Mouse (Mus musculus): ENCODE measurements at regions not wholly inside any gene's neighbourhood (a gene's known extent, or its start where the extent isn't known, plus 50 kb on each side); places are given as distances from the start of the nearest gene placed in this dataset.

- H3K27me3 ChIP-seq (replicated peaks; ENCODE audit: control insufficient read depth, insufficient read depth, low read length), result no peaks in the 10 kb centered on the region
- no peak for ATAC-seq
- no peaks in the 10 kb centered on the region for H3K36me3 ChIP-seq (ENCODE audit: control insufficient read depth, insufficient read depth, low read length)
- H3K4me3 ChIP-seq (ENCODE audit: low read length), result no peak overlapping the region
- H3K27ac ChIP-seq (ENCODE audit: low read depth, low read length), result no peak overlapping the region
- H3K4me1 ChIP-seq (ENCODE audit: control insufficient read depth, insufficient read depth, low read depth, low read length), result no peaks in the 10 kb centered on the region
- H3K9me3 ChIP-seq (ENCODE audit: control insufficient read depth, low read length), result no peaks in the 10 kb centered on the region
- H3K9ac ChIP-seq (ENCODE audit: low read depth, low read length), result no peak overlapping the region
- 76% methylated on average over 2 of the region's 2 CpGs for WGBS
- no peak overlapping the region for H3K4me2 ChIP-seq (ENCODE audit: low read length)
These were observed 119.0 kb upstream of the Cttnbp2 start for GRCm38 (mm10) chr6:18633540-18634200.

- H3K27ac ChIP-seq (ENCODE audit: low read depth, low read length), result no peak overlapping the region
- 18% methylated on average over 3 of the region's 3 CpGs for WGBS
- peak; percentile 81 for ATAC-seq
- H3K36me3 ChIP-seq (ENCODE audit: control insufficient read depth, insufficient read depth, low read length), result no peaks in the 10 kb centered on the region
- H3K4me1 ChIP-seq (ENCODE audit: control insufficient read depth, insufficient read depth, low read depth, low read length), result no peaks in the 10 kb centered on the region
- H3K4me2 ChIP-seq (ENCODE audit: low read length), result no peak overlapping the region
- no peak overlapping the region for H3K9ac ChIP-seq (ENCODE audit: low read depth, low read length)
- no peaks in the 10 kb centered on the region for H3K9me3 ChIP-seq (ENCODE audit: control insufficient read depth, low read length)
- H3K4me3 ChIP-seq (ENCODE audit: low read length), result no peak overlapping the region
- H3K27me3 ChIP-seq (replicated peaks; ENCODE audit: control insufficient read depth, insufficient read depth, low read length), result no peaks in the 10 kb centered on the region
These were observed 125.2 kb upstream of the Cttnbp2 start for GRCm38 (mm10) chr6:18639712-18640383.

GRCm38 (mm10) chr6:18648898-18649591, 134.4 kb upstream of the Cttnbp2 start:
- no peaks in the 10 kb centered on the region for H3K9me3 ChIP-seq (ENCODE audit: control insufficient read depth, low read length)
- no peak overlapping the region for H3K27ac ChIP-seq (ENCODE audit: low read depth, low read length)
- 74% methylated on average over 5 of the region's 5 CpGs for WGBS
- no peak overlapping the region for H3K4me3 ChIP-seq (ENCODE audit: low read length)
- H3K9ac ChIP-seq (ENCODE audit: low read depth, low read length), result no peak overlapping the region
- H3K4me1 ChIP-seq (ENCODE audit: control insufficient read depth, insufficient read depth, low read depth, low read length), result no peaks in the 10 kb centered on the region
- no peak for ATAC-seq
- H3K4me2 ChIP-seq (ENCODE audit: low read length), result no peak overlapping the region
- no peaks in the 10 kb centered on the region for H3K27me3 ChIP-seq (replicated peaks; ENCODE audit: control insufficient read depth, insufficient read depth, low read length)
- H3K36me3 ChIP-seq (ENCODE audit: control insufficient read depth, insufficient read depth, low read length), result no peaks in the 10 kb centered on the region

- H3K4me2 ChIP-seq (ENCODE audit: low read length), result no peak overlapping the region
- H3K27ac ChIP-seq (ENCODE audit: low read depth, low read length), result no peak overlapping the region
- H3K36me3 ChIP-seq (ENCODE audit: control insufficient read depth, insufficient read depth, low read length), result no peaks in the 10 kb centered on the region
- H3K9ac ChIP-seq (ENCODE audit: low read depth, low read length), result no peak overlapping the region
- no peaks in the 10 kb centered on the region for H3K9me3 ChIP-seq (ENCODE audit: control insufficient read depth, low read length)
- WGBS, result 79% methylated on average over 3 of the region's 3 CpGs
- ATAC-seq, result no peak
- no peaks in the 10 kb centered on the region for H3K27me3 ChIP-seq (replicated peaks; ENCODE audit: control insufficient read depth, insufficient read depth, low read length)
- no peak overlapping the region for H3K4me3 ChIP-seq (ENCODE audit: low read length)
- no peaks in the 10 kb centered on the region for H3K4me1 ChIP-seq (ENCODE audit: control insufficient read depth, insufficient read depth, low read depth, low read length)
These were observed 136.7 kb upstream of the Cttnbp2 start for GRCm38 (mm10) chr6:18651319-18651718.

GRCm38 (mm10) chr6:18652006-18652601, 137.5 kb upstream of the Cttnbp2 start:
- H3K27ac ChIP-seq (ENCODE audit: low read depth, low read length), result no peak overlapping the region
- no peak overlapping the region for H3K9ac ChIP-seq (ENCODE audit: low read depth, low read length)
- no peak overlapping the region for H3K4me2 ChIP-seq (ENCODE audit: low read length)
- H3K36me3 ChIP-seq (ENCODE audit: control insufficient read depth, insufficient read depth, low read length), result no peaks in the 10 kb centered on the region
- no peaks in the 10 kb centered on the region for H3K9me3 ChIP-seq (ENCODE audit: control insufficient read depth, low read length)
- H3K27me3 ChIP-seq (replicated peaks; ENCODE audit: control insufficient read depth, insufficient read depth, low read length), result no peaks in the 10 kb centered on the region
- no peak overlapping the region for H3K4me3 ChIP-seq (ENCODE audit: low read length)
- WGBS, result 81% methylated on average over 12 of the region's 12 CpGs
- ATAC-seq, result no peak
- no peaks in the 10 kb centered on the region for H3K4me1 ChIP-seq (ENCODE audit: control insufficient read depth, insufficient read depth, low read depth, low read length)

- Histone ChIP-seq H3K27ac (ENCODE audit: low read depth, low read length) (no peak overlapping the region), H3K9me3 (ENCODE audit: control insufficient read depth, low read length) (no peaks in the 10 kb centered on the region), H3K4me3 (ENCODE audit: low read length) (no peak overlapping the region), H3K4me1 (ENCODE audit: control insufficient read depth, insufficient read depth, low read depth, low read length) (no peaks in the 10 kb centered on the region), H3K27me3 (replicated peaks; ENCODE audit: control insufficient read depth, insufficient read depth, low read length) (no peaks in the 10 kb centered on the region), H3K9ac (ENCODE audit: low read depth, low read length) (no peak overlapping the region), H3K4me2 (ENCODE audit: low read length) (no peak overlapping the region), H3K36me3 (ENCODE audit: control insufficient read depth, insufficient read depth, low read length) (no peaks in the 10 kb centered on the region)
- 0 out of 2 replicates have a peak, but pooled peaks have one; percentile 43 for ATAC-seq
- WGBS, result 48% methylated on average over 6 of the region's 6 CpGs
These were observed 139.6 kb upstream of the Cttnbp2 start for GRCm38 (mm10) chr6:18654275-18654674.

- Histone ChIP-seq H3K4me2 (ENCODE audit: low read length) (no peak overlapping the region), H3K27me3 (replicated peaks; ENCODE audit: control insufficient read depth, insufficient read depth, low read length) (no peaks in the 10 kb centered on the region), H3K36me3 (ENCODE audit: control insufficient read depth, insufficient read depth, low read length) (no peaks in the 10 kb centered on the region), H3K27ac (ENCODE audit: low read depth, low read length) (no peak overlapping the region), H3K4me3 (ENCODE audit: low read length) (no peak overlapping the region), H3K9ac (ENCODE audit: low read depth, low read length) (no peak overlapping the region), H3K4me1 (ENCODE audit: control insufficient read depth, insufficient read depth, low read depth, low read length) (no peaks in the 10 kb centered on the region), H3K9me3 (ENCODE audit: control insufficient read depth, low read length) (no peaks in the 10 kb centered on the region)
- WGBS, result 51% methylated on average over 4 of the region's 4 CpGs
- 0 out of 2 replicates have a peak, but pooled peaks have one; percentile 31 for ATAC-seq
These were observed 141.6 kb upstream of the Cttnbp2 start for GRCm38 (mm10) chr6:18656202-18656601.

GRCm38 (mm10) chr6:18656772-18657401, 142.2 kb upstream of the Cttnbp2 start:
- H3K27ac ChIP-seq (ENCODE audit: low read depth, low read length), result no peak overlapping the region
- no peak overlapping the region for H3K4me3 ChIP-seq (ENCODE audit: low read length)
- no peaks in the 10 kb centered on the region for H3K27me3 ChIP-seq (replicated peaks; ENCODE audit: control insufficient read depth, insufficient read depth, low read length)
- WGBS, result 60% methylated on average over 7 of the region's 7 CpGs
- no peak overlapping the region for H3K9ac ChIP-seq (ENCODE audit: low read depth, low read length)
- H3K4me1 ChIP-seq (ENCODE audit: control insufficient read depth, insufficient read depth, low read depth, low read length), result no peaks in the 10 kb centered on the region
- no peaks in the 10 kb centered on the region for H3K9me3 ChIP-seq (ENCODE audit: control insufficient read depth, low read length)
- no peak overlapping the region for H3K4me2 ChIP-seq (ENCODE audit: low read length)
- H3K36me3 ChIP-seq (ENCODE audit: control insufficient read depth, insufficient read depth, low read length), result no peaks in the 10 kb centered on the region
- ATAC-seq, result 0 out of 2 replicates have a peak, but pooled peaks have one; percentile 24

Measured in hindbrain, embryonic 16.5 days (tissue).